Mouse (Mus musculus) CH12.LX (cell line): ENCODE data around the gene Adamts16. TPM values are rescaled to one million over a fixed set of nuclear protein-coding genes. Genes with fewer than 3 reads are reported as not detected.

Source experiments
- DNase-seq: peaks from one replicate; pipeline ENCODE4 v3.0.0-alpha.2; 2013; ENCODE audit errors: extremely low read depth
- H3K27ac ChIP-seq: 2 replicates; pipeline ENCODE4 v1.5.1; 2012; ENCODE audit warnings: low read depth, mild to moderate bottlenecking, control low read depth, moderate library complexity; ENCODE audit not compliant: insufficient read depth
- H3K27me3 ChIP-seq: replicated peaks from 2 replicates; pipeline ENCODE3; 2012; ENCODE audit warnings: inconsistent platforms
- H3K36me3 ChIP-seq, 2 experiments: replicated peaks in 1 of 2; 2 replicates each; pipeline versions ENCODE3 to v1.6.1; 2012; ENCODE audit warnings: inconsistent platforms in 1 of 2, low read length in 1 of 2, mild to moderate bottlenecking in 1 of 2, mixed read lengths in 1 of 2, moderate library complexity in 1 of 2; ENCODE audit not compliant: control insufficient read depth in 1 of 2, insufficient read depth in 1 of 2
- H3K4me1 ChIP-seq, 2 experiments: 2 replicates each; pipeline ENCODE4 v1.6.1; 2012; ENCODE audit warnings: inconsistent platforms in 1 of 2, moderate library complexity in 1 of 2; ENCODE audit not compliant: insufficient read depth in 2 of 2, control insufficient read depth in 1 of 2
- H3K4me2 ChIP-seq: 2 replicates; pipeline ENCODE4 v1.6.1; 2012; ENCODE audit warnings: low read depth, mild to moderate bottlenecking, control low read depth; ENCODE audit not compliant: poor library complexity, insufficient read depth, severe bottlenecking
- H3K4me3 ChIP-seq, 3 experiments: fragments of 150-350 bp in 1 of 3; sonication (generic) in 1 of 3; replicated peaks in 1 of 3; 2 replicates each; pipeline versions ENCODE3 to v1.5.1; 2011 to 2012; ENCODE audit warnings: low read depth in 2 of 3, low read length in 2 of 3, mild to moderate bottlenecking in 2 of 3, moderate library complexity in 2 of 3, control low read depth in 1 of 3, improper control_type of control experiment in 1 of 3, inconsistent platforms in 1 of 3, mixed read lengths in 1 of 3; ENCODE audit not compliant: poor library complexity in 1 of 3
- H3K79me2 ChIP-seq: replicated peaks from 2 replicates; pipeline ENCODE4 v1.6.1; 2012; ENCODE audit warnings: mild to moderate bottlenecking, moderate library complexity; ENCODE audit not compliant: control insufficient read depth, poor library complexity, insufficient read depth, severe bottlenecking; ENCODE audit errors: extremely low read depth
- H3K9ac ChIP-seq: 2 replicates; pipeline ENCODE4 v1.6.1; 2012; ENCODE audit warnings: low read depth, mild to moderate bottlenecking, control low read depth, moderate library complexity; ENCODE audit not compliant: insufficient read depth
- H3K9me3 ChIP-seq: replicated peaks from 2 replicates; pipeline ENCODE3; 2012; ENCODE audit warnings: low read length, inconsistent platforms, mixed read lengths
- BHLHE40 ChIP-seq: IDR thresholded peaks from 2 replicates; pipeline ENCODE4 v1.6.1; 2011; ENCODE audit warnings: mild to moderate bottlenecking, low read depth, low read length, improper control_type of control experiment
- CHD2 ChIP-seq: IDR thresholded peaks from 2 replicates; pipeline ENCODE4 v1.6.1; 2011; ENCODE audit warnings: low read length, improper control_type of control experiment
- E2F4 ChIP-seq: IDR thresholded peaks from 2 replicates; pipeline ENCODE4 v1.6.1; 2011; ENCODE audit warnings: low read depth, low read length, improper control_type of control experiment; ENCODE audit not compliant: insufficient replicate concordance
- ELF1 ChIP-seq: IDR thresholded peaks from 2 replicates; pipeline ENCODE4 v1.6.1; 2014; ENCODE audit warnings: low read depth, mild to moderate bottlenecking, inconsistent platforms, low read length, improper control_type of control experiment
- EP300 ChIP-seq: IDR thresholded peaks from 2 replicates; pipeline ENCODE4 v1.6.1; 2011; ENCODE audit warnings: low read length, improper control_type of control experiment
- GABPA ChIP-seq: IDR thresholded peaks from 2 replicates; pipeline ENCODE4 v1.6.1; 2012; ENCODE audit warnings: low read depth, low read length, improper control_type of control experiment, inconsistent platforms; ENCODE audit not compliant: insufficient replicate concordance
- HCFC1 ChIP-seq: IDR thresholded peaks from 2 replicates; pipeline ENCODE4 v1.6.1; 2012; ENCODE audit warnings: low read depth, mild to moderate bottlenecking, inconsistent platforms, low read length, improper control_type of control experiment
- JUND ChIP-seq: conservative IDR thresholded peaks from 2 replicates; pipeline ENCODE4 v1.6.1; 2011; ENCODE audit warnings: low read depth, low read length, improper control_type of control experiment
- KAT2A ChIP-seq: IDR thresholded peaks from 2 replicates; pipeline ENCODE4 v1.6.1; 2012; ENCODE audit warnings: low read length, improper control_type of control experiment, inconsistent platforms; ENCODE audit not compliant: insufficient replicate concordance
- MAX ChIP-seq: IDR thresholded peaks from 2 replicates; pipeline ENCODE4 v1.6.1; 2011; ENCODE audit warnings: low read length, improper control_type of control experiment
- MXI1 ChIP-seq: IDR thresholded peaks from 2 replicates; pipeline ENCODE4 v1.6.1; 2011; ENCODE audit warnings: mild to moderate bottlenecking, low read depth, low read length, improper control_type of control experiment
- POLR2A ChIP-seq: IDR thresholded peaks from 2 replicates; pipeline ENCODE4 v1.6.1; 2011; ENCODE audit warnings: low read depth, mild to moderate bottlenecking, improper control_type of control experiment, low read length
- SIN3A ChIP-seq: IDR thresholded peaks from 2 replicates; pipeline ENCODE4 v1.6.1; 2012; ENCODE audit warnings: low read length, improper control_type of control experiment, inconsistent platforms
- SMC3 ChIP-seq: IDR thresholded peaks from 2 replicates; pipeline ENCODE4 v1.6.1; 2011; ENCODE audit warnings: low read depth, low read length, improper control_type of control experiment
- TCF12 ChIP-seq: IDR thresholded peaks from 2 replicates; pipeline ENCODE4 v1.6.1; 2014; ENCODE audit warnings: low read depth, mild to moderate bottlenecking, inconsistent platforms, low read length, improper control_type of control experiment
- UBTF ChIP-seq: IDR thresholded peaks from 2 replicates; pipeline ENCODE4 v1.6.1; 2012; ENCODE audit warnings: low read depth, mild to moderate bottlenecking, inconsistent platforms, low read length, improper control_type of control experiment, moderate library complexity
- USF1 ChIP-seq: IDR thresholded peaks from 2 replicates; pipeline ENCODE4 v1.6.1; 2014; ENCODE audit warnings: low read depth, mild to moderate bottlenecking, inconsistent platforms, low read length, improper control_type of control experiment
- ZKSCAN1 ChIP-seq: IDR thresholded peaks from 2 replicates; pipeline ENCODE4 v1.6.1; 2012; ENCODE audit warnings: low read depth, inconsistent platforms, low read length, improper control_type of control experiment, borderline replicate concordance
- ZNF384 ChIP-seq: IDR thresholded peaks from 2 replicates; pipeline ENCODE4 v1.6.1; 2012; ENCODE audit warnings: low read depth, low read length, improper control_type of control experiment, inconsistent platforms
- dilution Hi-C: fragments of 300-500 bp; cut with MboI; formaldehyde crosslinking; loops from 2 replicates; pipeline ENCODE4 v1.14.3; 2020; ENCODE audit warnings: low sequenced_read_pairs; ENCODE audit not compliant: extremely low pct_unique_long_range_greater_than_20kb, extremely low pct_ligation_motif_present
- in situ Hi-C: fragments of 300-500 bp; cut with MboI; formaldehyde crosslinking; loops from 3 replicates; pipeline ENCODE4 v1.14.3; 2019; ENCODE audit warnings: low sequenced_read_pairs, low pct_ligation_motif_present, low pct_unique_long_range_greater_than_20kb, mixed read lengths
- polyA plus RNA-seq: library from polyadenylated mRNA; unstranded; fragments of >175 nt; gene quantifications from 2 replicates; pipeline ENCODE4 v1.2.1, GENCODE M21; 2012; ENCODE audit warnings: low read depth; ENCODE audit not compliant: insufficient read length
- total RNA-seq, 2 experiments: library from RNA; depleted of rRNA; stranded (reverse); fragments of 300-350 nt in 1 of 2; fragments of >200 nt in 1 of 2; gene quantifications; 2 replicates each; pipeline ENCODE4 v1.2.3; 2012 to 2014

Gene Adamts16
- total and polyA plus RNA-seq, 3 experiments = not detected

DNA sequence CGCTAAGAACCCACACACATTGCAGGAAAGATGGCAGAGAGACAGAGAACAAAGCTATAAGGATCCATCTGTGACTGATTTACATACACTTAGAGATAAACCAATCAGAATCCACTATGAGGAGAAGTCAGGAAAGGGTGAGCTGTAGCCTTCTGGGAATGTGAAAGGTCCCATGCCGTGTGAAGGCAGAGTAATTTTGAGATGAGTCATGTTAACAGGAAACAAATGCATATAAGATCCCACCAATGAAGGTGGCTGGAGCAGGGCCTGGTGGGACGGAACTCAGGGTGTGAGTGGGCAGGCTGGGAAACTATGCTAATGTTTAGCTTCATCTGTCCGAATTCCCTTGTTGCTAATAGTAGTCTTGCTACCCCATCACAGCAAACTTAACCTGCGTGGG, 128.3 kb downstream of the Adamts16 start:
- Histone ChIP-seq H3K4me2 (no peak overlapping the region), H3K27ac (no peak overlapping the region), H3K9me3 (no peaks in the 10 kb centered on the region), H3K36me3 (no peaks in the 10 kb centered on the region), H3K4me3 (no peak overlapping the region), H3K4me1 (no peaks in the 10 kb centered on the region), H3K9ac (no peak overlapping the region), H3K27me3 (no peaks in the 10 kb centered on the region), H3K79me2 (no peaks in the 10 kb centered on the region)
- dilution Hi-C loops (no loop called here), in situ Hi-C loops (no loop called here)
- no peak for TF ChIP-seq KAT2A
- TF ChIP-seq BHLHE40 = no peak
- no peak for TF ChIP-seq JUND
- no peak for TF ChIP-seq ZKSCAN1
- DNase-seq = no peak

GRCm38 (mm10) chr13:70707158-70707854, 134.3 kb downstream of the Adamts16 start:
- in situ Hi-C loops = no loop called here
- H3K9me3 ChIP-seq = no peaks in the 10 kb centered on the region
- dilution Hi-C loops = no loop called here
- no peak overlapping the region for H3K4me2 ChIP-seq
- no peaks in the 10 kb centered on the region for H3K27me3 ChIP-seq
- no peak overlapping the region for H3K4me3 ChIP-seq
- no peak overlapping the region for H3K27ac ChIP-seq
- no peak overlapping the region for H3K9ac ChIP-seq
- H3K79me2 ChIP-seq = no peaks in the 10 kb centered on the region
- peaks cover 0 to 17% of the 10 kb centered on the region in 2 experiments; a peak in 1 of 4 replicates for H3K4me1 ChIP-seq
- DNase-seq = no peak
- TF ChIP-seq E2F4 (no peak), GABPA (no peak), EP300 (no peak), BHLHE40 (no peak), ZNF384 (no peak), USF1 (no peak), TCF12 (no peak)
- TF ChIP-seq, all 38 proteins: peak for 0
- no peaks in the 10 kb centered on the region for H3K36me3 ChIP-seq

- Histone ChIP-seq H3K9me3 (no peaks in the 10 kb centered on the region), H3K79me2 (no peaks in the 10 kb centered on the region), H3K27ac (no peak overlapping the region), H3K4me3 (no peak overlapping the region), H3K4me2 (no peak overlapping the region), H3K36me3 (no peaks in the 10 kb centered on the region), H3K4me1 (peaks cover 0 to 17% of the 10 kb centered on the region in 2 experiments; a peak in 1 of 4 replicates), H3K9ac (no peak overlapping the region), H3K27me3 (no peaks in the 10 kb centered on the region)
- no peak for DNase-seq
- dilution Hi-C loops = no loop called here
- in situ Hi-C loops = no loop called here
- no peak for TF ChIP-seq GABPA
- TF ChIP-seq CHD2 = no peak
- TF ChIP-seq E2F4 = no peak
- no peak for TF ChIP-seq POLR2A
- no peak for TF ChIP-seq KAT2A
- no peak for TF ChIP-seq HCFC1
- TF ChIP-seq BHLHE40 = no peak
- no peak for TF ChIP-seq ELF1
- no peak for TF ChIP-seq MAX
- TF ChIP-seq SMC3 = no peak
- TF ChIP-seq SIN3A = no peak
- no peak for TF ChIP-seq UBTF
- TF ChIP-seq MXI1 = no peak
Observed at GRCm38 (mm10) chr13:70702904-70703303, 138.7 kb downstream of the Adamts16 start.
